Mouse (Mus musculus): ENCODE data around the gene Olfr1178.

Gene Olfr1178

GRCm38 (mm10) chr2:88386762-88387161 is at the start of gene Olfr1178:
Olfr1178 (plus strand) TSS chr2:88387062.
- in situ Hi-C loops (cut with MboI, MseI), result no loop called here

GRCm38 (mm10) chr2:88346392-88346791 is 40.5 kb upstream of the Olfr1178 start, which contains the start of gene Olfr1177-ps:
Olfr1177-ps (minus strand) TSS chr2:88346492.
- in situ Hi-C loops (cut with MboI, MseI), result no loop called here

GRCm38 (mm10) chr2:88356304-88356703 is 30.6 kb upstream of the Olfr1178 start:
- in situ Hi-C loops (cut with MboI, MseI), result loop anchor here in 1 of 2 experiments (10.0 to 25.0 kb wide), 3 partner anchors 1108 to 1981 kb away; partner anchors contain the start of gene Olfr1506

GRCm38 (mm10) chr2:88406353-88406752 is 19.5 kb downstream of the Olfr1178 start, which contains the start of gene Olfr1179:
Olfr1179 (minus strand) TSS chr2:88406453.
- in situ Hi-C loops (cut with MboI, MseI), result no loop called here

GRCm38 (mm10) chr2:88419051-88419450 is 32.2 kb downstream of the Olfr1178 start, which contains the start of gene Olfr1180:
Olfr1180 (minus strand) TSS chr2:88419151.
- in situ Hi-C loops (cut with MboI, MseI), result no loop called here

GRCm38 (mm10) chr2:88426071-88426470 is 39.2 kb downstream of the Olfr1178 start, which contains the start of gene Olfr1181:
Olfr1181 (minus strand) TSS chr2:88426171.
- in situ Hi-C loops (cut with MboI, MseI), result no loop called here

- in situ Hi-C loops (cut with MboI, MseI), result no loop called here
These were observed 62.2 kb downstream of the Olfr1178 start, which contains the start of gene Gm13757 for GRCm38 (mm10) chr2:88449031-88449430. Gm13757 (minus strand) TSS chr2:88449131.

Data from T-helper 17 cell (primary cell).